Mouse (Mus musculus): ENCODE measurements around the gene Klk10. TPM values are rescaled to one million over a fixed set of nuclear protein-coding genes. Genes with fewer than 3 reads are reported as not detected.

Gene Klk10
- total and polyA plus RNA-seq, 3 experiments = not detected

DNA sequence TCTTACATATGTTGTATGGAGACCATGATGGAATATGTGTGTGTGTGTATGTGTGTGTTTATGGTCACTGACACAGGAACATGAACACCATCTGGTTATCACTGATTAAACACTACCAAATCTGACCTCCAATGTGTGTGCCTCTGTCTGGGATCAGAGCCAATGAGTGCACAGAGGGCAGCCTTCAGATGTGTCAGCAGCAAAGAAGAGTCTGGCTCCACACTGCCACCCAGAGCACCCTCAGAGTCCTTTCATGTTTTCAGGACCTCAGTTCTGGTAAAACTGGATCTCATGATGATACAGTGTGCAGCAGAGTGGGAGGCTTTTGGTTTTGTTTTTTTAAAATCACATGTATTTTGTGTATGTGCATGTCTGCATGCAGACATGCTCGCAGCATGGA is 4.5 kb downstream of the Klk10 start:
- Histone ChIP-seq H3K27me3 (ENCODE audit: insufficient read depth, low read length) (no peaks in the 10 kb centered on the region; the same call in 1 of the 2 replicates), H3K4me1 (ENCODE audit: insufficient read depth, low read depth, low read length) (0 out of 2 replicates have a peak, but pooled peaks cover 2% of the 10 kb centered on the region), H3K4me3 (ENCODE audit: low read depth, low read length) (no peak overlapping the region), H3K9me3 (replicated peaks) (peaks cover 10% of the 10 kb centered on the region), H3K36me3 (replicated peaks) (no peaks in the 10 kb centered on the region)
- ATAC-seq (ENCODE audit: extremely low read depth, insufficient number of reproducible peaks, low FRiP score, poor library complexity, severe bottlenecking) (no peak), DNase-seq (ENCODE audit: low spot score) (no peak)
- no peak for TF ChIP-seq GATA2 (IDR thresholded peaks at IDR 0.05; ENCODE audit: borderline replicate concordance, low read depth, low read length)
- no peak for TF ChIP-seq POLR2AphosphoS5 (IDR thresholded peaks at IDR 0.05; ENCODE audit: insufficient replicate concordance, low read depth, low read length)
- TF ChIP-seq CTCF (IDR thresholded peaks at IDR 0.05; ENCODE audit: low read depth, low read length) = no peak
- TF ChIP-seq GATA1 (IDR thresholded peaks at IDR 0.05; ENCODE audit: borderline replicate concordance, low read length) = no peak
- TF ChIP-seq TAL1 (conservative IDR thresholded peaks at IDR 0.05; ENCODE audit: low read depth, low read length) = no peak

DNA sequence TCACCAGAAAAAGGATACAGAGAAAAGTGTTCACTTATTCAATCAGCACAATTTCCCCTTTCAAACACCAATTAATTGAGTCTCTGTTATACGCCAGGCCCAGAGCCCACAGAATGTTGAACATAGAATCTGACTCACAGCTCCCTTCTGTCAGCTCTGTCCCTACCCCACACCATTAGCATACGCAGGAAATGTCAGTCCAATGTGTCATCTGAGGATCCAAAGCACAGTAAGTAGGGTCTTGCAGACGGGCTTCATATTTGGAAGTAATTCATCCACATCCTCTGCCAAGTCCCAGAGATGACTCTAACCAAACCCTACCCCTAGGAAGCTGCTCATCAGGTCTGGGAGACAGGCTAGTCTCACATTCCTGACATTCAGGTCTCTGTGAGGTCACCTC is 7.3 kb downstream of the Klk10 start:
- H3K4me3 ChIP-seq (ENCODE audit: low read depth, low read length) = no peak overlapping the region
- no peak for DNase-seq (ENCODE audit: low spot score)
- no peaks in the 10 kb centered on the region for H3K27me3 ChIP-seq (ENCODE audit: insufficient read depth, low read length)
- H3K36me3 ChIP-seq (replicated peaks) = no peaks in the 10 kb centered on the region
- H3K4me1 ChIP-seq (ENCODE audit: insufficient read depth, low read depth, low read length) = no peaks in the 10 kb centered on the region
- H3K9me3 ChIP-seq (replicated peaks) = peaks cover 3% of the 10 kb centered on the region
- TF ChIP-seq CTCF (IDR thresholded peaks at IDR 0.05; ENCODE audit: low read depth, low read length) (no peak), TAL1 (conservative IDR thresholded peaks at IDR 0.05; ENCODE audit: low read depth, low read length) (no peak), GATA2 (IDR thresholded peaks at IDR 0.05; ENCODE audit: borderline replicate concordance, low read depth, low read length) (no peak), GATA1 (IDR thresholded peaks at IDR 0.05; ENCODE audit: borderline replicate concordance, low read length) (no peak), POLR2AphosphoS5 (IDR thresholded peaks at IDR 0.05; ENCODE audit: insufficient replicate concordance, low read depth, low read length) (no peak)
- ATAC-seq (ENCODE audit: extremely low read depth, insufficient number of reproducible peaks, low FRiP score, poor library complexity, severe bottlenecking) = no peak

DNA sequence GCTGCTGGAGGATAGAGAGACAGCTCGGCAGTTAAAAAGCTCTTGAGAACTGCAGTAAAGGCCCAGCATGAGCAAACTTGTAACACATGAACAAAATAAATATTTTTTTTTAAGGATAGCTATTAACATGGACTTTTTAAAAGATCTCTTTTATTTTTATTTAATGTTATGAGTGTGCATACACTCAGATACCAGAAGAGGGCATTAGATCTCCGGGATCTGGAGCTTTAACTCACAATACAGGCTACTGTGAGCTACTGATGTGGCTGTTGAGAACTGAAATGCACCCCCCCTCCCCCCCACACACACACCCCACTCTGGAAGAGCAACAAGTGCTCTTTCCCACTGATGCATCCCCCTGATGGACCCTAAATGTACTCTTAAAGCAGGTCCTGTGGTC is 8.5 kb downstream of the Klk10 start:
- no peak overlapping the region for H3K4me3 ChIP-seq (ENCODE audit: low read depth, low read length)
- TF ChIP-seq CTCF (IDR thresholded peaks at IDR 0.05; ENCODE audit: low read depth, low read length) = no peak
- no peaks in the 10 kb centered on the region for H3K27me3 ChIP-seq (ENCODE audit: insufficient read depth, low read length)
- H3K4me1 ChIP-seq (ENCODE audit: insufficient read depth, low read depth, low read length) = no peaks in the 10 kb centered on the region
- DNase-seq (ENCODE audit: low spot score) (no peak), ATAC-seq (ENCODE audit: extremely low read depth, insufficient number of reproducible peaks, low FRiP score, poor library complexity, severe bottlenecking) (no peak)
- H3K36me3 ChIP-seq (replicated peaks) = no peaks in the 10 kb centered on the region
- no peaks in the 10 kb centered on the region for H3K9me3 ChIP-seq (replicated peaks)

DNA sequence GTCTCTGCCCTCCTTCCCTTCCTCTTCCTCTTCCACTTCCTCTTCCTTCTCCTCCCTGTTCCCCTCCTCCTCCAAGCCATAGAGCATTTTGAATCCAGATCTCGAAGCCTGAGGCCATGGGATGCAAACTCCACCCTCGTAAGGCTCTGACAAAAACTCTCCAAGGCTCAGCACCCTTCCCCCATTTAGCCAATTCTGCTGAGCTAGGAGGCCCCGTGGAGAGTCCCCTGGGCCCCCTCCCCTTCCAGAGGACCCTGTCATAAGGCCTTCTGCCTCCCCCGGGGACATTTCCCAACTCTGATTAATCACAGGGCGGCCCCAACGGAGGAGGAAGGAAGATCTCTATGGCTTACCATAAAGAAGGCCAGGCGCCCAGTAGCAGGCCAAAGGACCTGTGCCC is 10.8 kb downstream of the Klk10 start, which contains the start of gene Klk9:
TSS of gene Klk9 (plus strand) at position 301 of the 400 bp plus-strand sequence.
- Histone ChIP-seq H3K27me3 (ENCODE audit: insufficient read depth, low read length) (no peaks in the 10 kb centered on the region), H3K4me3 (ENCODE audit: low read depth, low read length) (no peak within 1 kb of the TSS), H3K36me3 (replicated peaks) (no peaks in the 10 kb centered on the region), H3K9me3 (replicated peaks) (no peaks in the 10 kb centered on the region), H3K4me1 (ENCODE audit: insufficient read depth, low read depth, low read length) (no peaks in the 10 kb centered on the region)
- ATAC-seq (ENCODE audit: extremely low read depth, insufficient number of reproducible peaks, low FRiP score, poor library complexity, severe bottlenecking) (no peak), DNase-seq (ENCODE audit: low spot score) (no peak)
- TF ChIP-seq CTCF (IDR thresholded peaks at IDR 0.05; ENCODE audit: low read depth, low read length) = no peak
- no peak for TF ChIP-seq GATA2 (IDR thresholded peaks at IDR 0.05; ENCODE audit: borderline replicate concordance, low read depth, low read length)
- TF ChIP-seq POLR2AphosphoS5 (IDR thresholded peaks at IDR 0.05; ENCODE audit: insufficient replicate concordance, low read depth, low read length) = no peak
- no peak for TF ChIP-seq GATA1 (IDR thresholded peaks at IDR 0.05; ENCODE audit: borderline replicate concordance, low read length)
- no peak for TF ChIP-seq TAL1 (conservative IDR thresholded peaks at IDR 0.05; ENCODE audit: low read depth, low read length)

DNA sequence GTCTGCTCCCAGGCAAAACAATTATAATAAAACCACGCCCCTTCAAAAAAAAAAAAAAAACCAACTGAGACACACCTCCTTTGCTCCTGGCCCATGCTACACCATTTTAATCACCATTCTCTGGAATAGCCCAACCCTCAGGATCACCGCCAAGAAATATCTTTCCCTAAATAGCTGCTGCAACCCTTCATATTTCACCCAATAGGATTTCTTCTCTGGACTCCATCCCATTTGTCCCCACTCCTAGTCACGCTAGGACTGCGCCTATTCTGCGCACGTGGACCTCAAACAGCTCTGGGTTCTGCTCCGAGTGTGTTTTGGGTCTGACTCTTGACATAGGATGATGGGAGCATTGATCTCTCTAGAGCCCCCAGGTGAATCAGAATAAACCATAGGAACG is 15.5 kb downstream of the Klk10 start:
- Histone ChIP-seq H3K27me3 (ENCODE audit: insufficient read depth, low read length) (no peaks in the 10 kb centered on the region), H3K36me3 (replicated peaks) (no peaks in the 10 kb centered on the region), H3K4me1 (ENCODE audit: insufficient read depth, low read depth, low read length) (no peaks in the 10 kb centered on the region), H3K9me3 (replicated peaks) (no peaks in the 10 kb centered on the region), H3K4me3 (ENCODE audit: low read depth, low read length) (no peak overlapping the region)
- DNase-seq (ENCODE audit: low spot score) = no peak
- ATAC-seq (ENCODE audit: extremely low read depth, insufficient number of reproducible peaks, low FRiP score, poor library complexity, severe bottlenecking) = no peak
- TF ChIP-seq GATA1 (IDR thresholded peaks at IDR 0.05; ENCODE audit: borderline replicate concordance, low read length) = no peak
- TF ChIP-seq POLR2AphosphoS5 (IDR thresholded peaks at IDR 0.05; ENCODE audit: insufficient replicate concordance, low read depth, low read length) = no peak
- no peak for TF ChIP-seq GATA2 (IDR thresholded peaks at IDR 0.05; ENCODE audit: borderline replicate concordance, low read depth, low read length)
- TF ChIP-seq TAL1 (conservative IDR thresholded peaks at IDR 0.05; ENCODE audit: low read depth, low read length) = no peak
- no peak for TF ChIP-seq CTCF (IDR thresholded peaks at IDR 0.05; ENCODE audit: low read depth, low read length)

DNA sequence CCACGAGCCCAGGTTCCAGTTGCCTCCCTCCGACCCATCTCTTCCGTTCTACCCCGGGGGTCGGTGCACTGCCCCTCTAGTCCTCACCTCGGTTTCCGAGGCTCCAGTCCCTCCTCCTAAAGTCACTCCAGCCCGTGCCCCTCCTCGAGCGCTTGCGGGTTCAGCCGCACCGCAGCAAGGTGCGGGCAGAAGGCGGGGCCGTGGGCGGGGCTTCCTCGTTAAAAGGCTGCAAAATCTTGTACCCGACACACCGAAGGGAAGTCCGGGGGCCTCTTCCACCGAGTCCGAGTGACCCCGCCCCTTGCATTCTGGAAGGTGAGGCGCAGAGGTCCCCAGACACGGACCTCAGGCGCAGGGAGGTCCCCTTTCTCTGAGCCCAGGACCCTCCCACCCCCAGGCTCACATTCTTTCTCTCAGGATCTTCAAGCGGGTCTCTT is 16.5 kb downstream of the Klk10 start, which contains the start of gene Klk8:
TSS of gene Klk8 (plus strand) at position 245 of the 437 bp plus-strand sequence.
- DNase-seq (ENCODE audit: low spot score) (no peak), ATAC-seq (ENCODE audit: extremely low read depth, insufficient number of reproducible peaks, low FRiP score, poor library complexity, severe bottlenecking) (no peak)
- no peaks in the 10 kb centered on the region for H3K27me3 ChIP-seq (ENCODE audit: insufficient read depth, low read length)
- H3K4me1 ChIP-seq (ENCODE audit: insufficient read depth, low read depth, low read length) = no peaks in the 10 kb centered on the region
- TF ChIP-seq POLR2AphosphoS5 (IDR thresholded peaks at IDR 0.05; ENCODE audit: insufficient replicate concordance, low read depth, low read length) (no peak), GATA1 (IDR thresholded peaks at IDR 0.05; ENCODE audit: borderline replicate concordance, low read length) (no peak), CTCF (IDR thresholded peaks at IDR 0.05; ENCODE audit: low read depth, low read length) (no peak), TAL1 (conservative IDR thresholded peaks at IDR 0.05; ENCODE audit: low read depth, low read length) (no peak), GATA2 (IDR thresholded peaks at IDR 0.05; ENCODE audit: borderline replicate concordance, low read depth, low read length) (no peak)
- no peaks in the 10 kb centered on the region for H3K36me3 ChIP-seq (replicated peaks)
- no peaks in the 10 kb centered on the region for H3K9me3 ChIP-seq (replicated peaks)
- H3K4me3 ChIP-seq (ENCODE audit: low read depth, low read length) = no peak within 1 kb of the TSS
